Mouse (Mus musculus) myocyte (in vitro differentiated cells): ENCODE results near the gene Gm1113. TPM values are rescaled to one million over a fixed set of nuclear protein-coding genes. Genes with fewer than 3 reads are reported as not detected.

Experiments used
- H3K27me3 ChIP-seq: one replicate; pipeline ENCODE4 v1.6.1; 2011; ENCODE audit not compliant: control insufficient read depth, insufficient read depth, insufficient read length
- H3K36me3 ChIP-seq: one replicate; pipeline ENCODE4 v1.6.1; 2011; ENCODE audit not compliant: control insufficient read depth, insufficient read depth
- H3K4me2 ChIP-seq: one replicate; pipeline ENCODE4 v1.6.1; 2011; ENCODE audit warnings: low read depth, control low read depth
- H3K4me3 ChIP-seq: one replicate; pipeline ENCODE4 v1.5.1; 2011; ENCODE audit warnings: mild to moderate bottlenecking, control low read depth, moderate library complexity
- H3K79me2 ChIP-seq: one replicate; pipeline ENCODE4 v1.6.1; 2011; ENCODE audit not compliant: control insufficient read depth, insufficient read depth
- H3ac ChIP-seq: one replicate; pipeline ENCODE4 v1.6.1; 2011; ENCODE audit not compliant: control insufficient read depth, insufficient read length
- CEBPB ChIP-seq: IDR thresholded peaks from 2 replicates; pipeline ENCODE4 v1.6.1; 2011; ENCODE audit warnings: mild to moderate bottlenecking, moderate library complexity; ENCODE audit not compliant: poor library complexity, insufficient read depth, severe bottlenecking
- E2F4 ChIP-seq: IDR thresholded peaks from one replicate; pipeline ENCODE4 v1.6.1; 2011; ENCODE audit warnings: mild to moderate bottlenecking, control low read depth, moderate library complexity; ENCODE audit not compliant: insufficient read depth
- MAX ChIP-seq: IDR thresholded peaks from one replicate; pipeline ENCODE4 v1.6.1; 2011; ENCODE audit warnings: low read depth, mild to moderate bottlenecking, control low read depth
- MYOD1 ChIP-seq, 3 experiments: IDR thresholded peaks; one replicate each; pipeline ENCODE4 v1.6.1; 2011; ENCODE audit warnings: control low read depth in 2 of 3, low read depth in 2 of 3, mild to moderate bottlenecking in 2 of 3, moderate library complexity in 1 of 3; ENCODE audit not compliant: insufficient read length in 2 of 3, control insufficient read depth in 1 of 3
- MYOG ChIP-seq, 3 experiments: IDR thresholded peaks; one replicate each; pipeline ENCODE4 v1.6.1; 2011; ENCODE audit warnings: control low read depth in 2 of 3, low read depth in 2 of 3, mild to moderate bottlenecking in 2 of 3; ENCODE audit not compliant: insufficient read length in 2 of 3, control insufficient read depth in 1 of 3, insufficient read depth in 1 of 3
- POLR2A ChIP-seq: IDR thresholded peaks from one replicate; pipeline ENCODE4 v1.6.1; 2011; ENCODE audit warnings: low read depth, mild to moderate bottlenecking, control low read depth, moderate library complexity; ENCODE audit not compliant: insufficient read length
- POLR2AphosphoS2 ChIP-seq: IDR thresholded peaks from one replicate; pipeline ENCODE4 v1.6.1; 2011; ENCODE audit warnings: low read depth, control low read depth; ENCODE audit not compliant: insufficient read length
- REST ChIP-seq: IDR thresholded peaks from one replicate; pipeline ENCODE4 v1.6.1; 2011; ENCODE audit warnings: mild to moderate bottlenecking, control low read depth, moderate library complexity; ENCODE audit not compliant: insufficient read depth, insufficient read length
- SRF ChIP-seq: IDR thresholded peaks from one replicate; pipeline ENCODE4 v1.6.1; 2011; ENCODE audit warnings: low read depth; ENCODE audit not compliant: control insufficient read depth, insufficient read length
- TCF12 ChIP-seq: IDR thresholded peaks from one replicate; pipeline ENCODE4 v1.6.1; 2011; ENCODE audit warnings: mild to moderate bottlenecking, control low read depth; ENCODE audit not compliant: poor library complexity, insufficient read depth, severe bottlenecking
- TCF3 ChIP-seq: IDR thresholded peaks from one replicate; pipeline ENCODE4 v1.6.1; 2011; ENCODE audit warnings: low read depth, control low read depth; ENCODE audit not compliant: insufficient read length
- USF1 ChIP-seq: IDR thresholded peaks from one replicate; pipeline ENCODE4 v1.6.1; 2011; ENCODE audit warnings: low read depth, mild to moderate bottlenecking, control low read depth, moderate library complexity
- polyA plus RNA-seq: library from polyadenylated mRNA; unstranded; fragments of >200 nt; fragmentation: generic; extraction: Trizol; gene quantifications from one replicate; pipeline ENCODE4 v1.2.1, GENCODE M21; 2012; ENCODE audit warnings: missing spikeins

Gene Gm1113
- polyA plus RNA-seq, 1 experiment, result not detected

DNA sequence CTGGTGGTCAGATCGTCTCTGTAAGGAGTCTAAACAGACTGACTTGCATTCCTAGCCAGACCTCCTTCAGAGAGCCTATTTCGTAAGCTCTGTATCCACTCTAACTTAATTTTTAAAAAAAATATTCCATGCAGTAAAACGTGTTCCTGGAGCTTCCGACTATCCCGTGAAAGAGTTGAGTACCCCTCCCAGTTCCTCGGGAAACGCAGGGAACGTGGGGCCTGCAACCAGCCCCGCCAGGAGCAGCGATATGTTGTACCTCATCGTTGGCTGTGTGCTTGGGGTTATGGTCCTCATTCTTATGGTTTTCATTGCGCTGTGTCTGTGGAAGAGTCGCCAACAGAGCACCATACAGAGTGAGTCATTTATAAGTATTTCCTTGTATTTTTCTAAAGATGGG is 31.5 kb downstream of the Gm1113 start:
- no peak overlapping the region for H3K4me3 ChIP-seq
- no peak overlapping the region for H3K4me2 ChIP-seq
- H3K27me3 ChIP-seq, result no peaks in the 10 kb centered on the region
- TF ChIP-seq POLR2A (no peak), POLR2AphosphoS2 (no peak), CEBPB (no peak), MAX (no peak), SRF (no peak), USF1 (no peak), REST (no peak), E2F4 (no peak), MYOG (IDR thresholded peaks at IDR 0.05; ENCODE audit: control insufficient read depth in 1 of 3, insufficient read depth in 1 of 3, insufficient read length in 2 of 3, low read depth in 2 of 3) (no peak), TCF3 (no peak), MYOD1 (IDR thresholded peaks at IDR 0.05; ENCODE audit: control insufficient read depth in 1 of 3, insufficient read length in 2 of 3, low read depth in 2 of 3) (no peak), TCF12 (no peak)
- peaks cover 60% of the 10 kb centered on the region for H3K36me3 ChIP-seq
- H3K79me2 ChIP-seq, result no peaks in the 10 kb centered on the region
- no peak overlapping the region for H3ac ChIP-seq

GRCm38 (mm10) chr9:35483949-35484348 is 34.1 kb downstream of the Gm1113 start:
- Histone ChIP-seq H3ac (no peak overlapping the region), H3K4me2 (no peak overlapping the region), H3K36me3 (peaks cover 49% of the 10 kb centered on the region), H3K27me3 (no peaks in the 10 kb centered on the region), H3K4me3 (no peak overlapping the region), H3K79me2 (no peaks in the 10 kb centered on the region)
- TF ChIP-seq E2F4, result no peak
- TF ChIP-seq SRF, result no peak
- no peak for TF ChIP-seq MYOD1 (IDR thresholded peaks at IDR 0.05; ENCODE audit: control insufficient read depth in 1 of 3, insufficient read length in 2 of 3, low read depth in 2 of 3)
- TF ChIP-seq MAX, result no peak
- no peak for TF ChIP-seq REST
- no peak for TF ChIP-seq POLR2A
- no peak for TF ChIP-seq TCF12
- no peak for TF ChIP-seq POLR2AphosphoS2
- TF ChIP-seq TCF3, result no peak
- TF ChIP-seq USF1, result no peak
- TF ChIP-seq CEBPB, result no peak
- TF ChIP-seq MYOG (IDR thresholded peaks at IDR 0.05; ENCODE audit: control insufficient read depth in 1 of 3, insufficient read depth in 1 of 3, insufficient read length in 2 of 3, low read depth in 2 of 3), result no peak

DNA sequence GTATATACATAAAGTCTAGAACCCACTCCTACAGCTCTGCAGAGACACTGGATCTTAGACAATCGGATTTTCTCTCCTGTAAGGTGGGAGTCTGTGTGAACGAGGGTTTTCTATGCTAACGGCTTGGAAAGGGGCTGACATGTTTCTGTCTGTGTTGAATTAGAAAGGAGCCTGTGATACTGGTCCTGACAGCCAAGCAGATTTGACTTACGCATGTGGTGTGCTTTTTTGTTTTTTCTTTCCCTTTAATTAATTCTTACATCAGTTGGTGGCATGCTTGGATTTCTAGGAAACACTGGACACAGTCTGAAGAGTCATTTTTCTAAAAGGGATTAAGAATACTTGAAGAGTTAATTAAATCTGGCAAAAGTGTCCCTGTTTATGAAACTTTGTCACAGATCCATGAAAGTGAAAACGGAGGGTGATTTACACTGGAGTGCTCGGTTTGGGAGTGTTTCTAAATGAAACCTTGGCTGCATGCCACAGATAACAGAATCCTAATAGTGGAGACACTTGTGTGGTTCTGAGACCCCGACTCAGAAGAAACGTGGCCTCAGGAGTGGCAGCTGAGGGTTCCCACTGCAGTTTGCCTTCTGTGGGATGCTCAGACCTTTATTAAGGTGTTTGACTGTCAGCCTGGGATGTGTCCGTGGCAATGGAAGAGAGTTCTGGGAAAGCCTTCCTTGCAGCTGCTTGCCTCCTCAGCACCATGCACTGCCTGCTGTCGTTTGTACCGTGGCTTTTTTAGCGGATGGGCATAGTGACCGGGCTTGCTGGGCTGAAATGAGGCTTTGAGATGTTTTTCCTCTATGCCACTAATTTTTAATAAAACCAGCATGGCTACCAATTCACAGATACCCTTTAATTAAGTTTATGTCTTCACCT is 35.8 kb downstream of the Gm1113 start:
- no peak overlapping the region for H3K4me3 ChIP-seq
- no peaks in the 10 kb centered on the region for H3K27me3 ChIP-seq
- TF ChIP-seq TCF12 (no peak), SRF (no peak), POLR2A (no peak), CEBPB (no peak), E2F4 (no peak), MYOD1 (IDR thresholded peaks at IDR 0.05; ENCODE audit: control insufficient read depth in 1 of 3, insufficient read length in 2 of 3, low read depth in 2 of 3) (no peak), POLR2AphosphoS2 (no peak), MAX (no peak), REST (no peak), MYOG (IDR thresholded peaks at IDR 0.05; ENCODE audit: control insufficient read depth in 1 of 3, insufficient read depth in 1 of 3, insufficient read length in 2 of 3, low read depth in 2 of 3) (no peak), TCF3 (no peak), USF1 (no peak)
- H3K36me3 ChIP-seq, result peaks cover 57% of the 10 kb centered on the region
- no peak overlapping the region for H3ac ChIP-seq
- no peaks in the 10 kb centered on the region for H3K79me2 ChIP-seq
- H3K4me2 ChIP-seq, result no peak overlapping the region

DNA sequence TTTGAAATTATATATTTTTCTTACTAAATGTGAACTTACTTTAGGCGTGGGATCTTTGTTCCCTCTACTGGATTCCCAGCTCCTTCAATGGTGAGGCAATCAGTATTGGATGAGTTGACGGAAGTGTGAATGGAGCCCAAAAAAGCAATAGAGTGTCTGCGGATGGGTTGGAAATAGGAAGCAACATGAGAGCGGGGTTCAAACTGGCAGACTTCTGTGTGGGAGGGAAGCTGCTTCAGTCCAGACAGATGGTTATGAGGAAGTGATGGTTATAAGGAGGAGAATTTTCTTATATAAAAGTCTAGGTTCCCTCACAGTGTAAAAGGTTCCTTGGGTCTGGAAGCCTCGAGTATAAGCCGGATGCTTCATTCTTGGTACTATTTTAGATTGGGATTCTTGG is 38.6 kb downstream of the Gm1113 start:
- no peaks in the 10 kb centered on the region for H3K27me3 ChIP-seq
- H3ac ChIP-seq, result no peak overlapping the region
- H3K79me2 ChIP-seq, result no peaks in the 10 kb centered on the region
- H3K4me2 ChIP-seq, result no peak overlapping the region
- TF ChIP-seq TCF12, result no peak
- peaks cover 57% of the 10 kb centered on the region for H3K36me3 ChIP-seq
- no peak overlapping the region for H3K4me3 ChIP-seq

- no peak overlapping the region for H3K4me3 ChIP-seq
- peaks cover 65% of the 10 kb centered on the region for H3K36me3 ChIP-seq
- peaks cover 8% of the 10 kb centered on the region for H3K79me2 ChIP-seq
- H3K27me3 ChIP-seq, result no peaks in the 10 kb centered on the region
- TF ChIP-seq MYOD1 (IDR thresholded peaks at IDR 0.05; ENCODE audit: control insufficient read depth in 1 of 3, insufficient read length in 2 of 3, low read depth in 2 of 3), result peak in 2 of 3 experiments; percentile 19 to 55
- TF ChIP-seq MYOG (IDR thresholded peaks at IDR 0.05; ENCODE audit: control insufficient read depth in 1 of 3, insufficient read depth in 1 of 3, insufficient read length in 2 of 3, low read depth in 2 of 3), result peak in 1 of 3 experiments; percentile 31
- TF ChIP-seq CEBPB, result no peak
- H3ac ChIP-seq, result no peak overlapping the region
- no peak overlapping the region for H3K4me2 ChIP-seq
Measured at GRCm38 (mm10) chr9:35475394-35475793, 42.7 kb downstream of the Gm1113 start.
